Mouse (Mus musculus) thymus, adult 2 months (tissue): ENCODE results near the gene Snhg11. TPM values are rescaled to one million over a fixed set of nuclear protein-coding genes. Genes with fewer than 3 reads are reported as not detected.

Experiments
- DNase-seq: peaks from one replicate; pipeline ENCODE4 v3.0.0; 2021
- H3K27ac ChIP-seq: fragments of 200-500 bp; 2 replicates; pipeline ENCODE4 v1.5.1; 2012; ENCODE audit warnings: low read length, control low read depth; ENCODE audit not compliant: control insufficient read depth, insufficient read depth
- H3K27me3 ChIP-seq: fragments of 200-500 bp; 2 replicates; pipeline ENCODE4 v1.6.1; 2012; ENCODE audit warnings: mild to moderate bottlenecking, low read length, moderate library complexity, mixed read lengths; ENCODE audit not compliant: control insufficient read depth, insufficient read depth
- H3K36me3 ChIP-seq: fragments of 200-500 bp; 2 replicates; pipeline ENCODE4 v1.6.1; 2012; ENCODE audit warnings: mild to moderate bottlenecking, low read length, moderate library complexity; ENCODE audit not compliant: control insufficient read depth, insufficient read depth
- H3K4me1 ChIP-seq: fragments of 200-500 bp; replicated peaks from 2 replicates; pipeline ENCODE4 v1.6.1; 2012; ENCODE audit warnings: low read length; ENCODE audit not compliant: control insufficient read depth, insufficient read depth
- H3K4me3 ChIP-seq: fragments of 200-500 bp; 2 replicates; pipeline ENCODE4 v1.5.1; 2012; ENCODE audit warnings: mild to moderate bottlenecking, low read length, control low read depth, moderate library complexity; ENCODE audit not compliant: control insufficient read depth, insufficient read depth
- CTCF ChIP-seq: fragments of 200-500 bp; IDR thresholded peaks from 2 replicates; pipeline ENCODE4 v1.5.1; 2012; ENCODE audit warnings: mild to moderate bottlenecking, control low read depth, low read length, moderate library complexity, borderline replicate concordance; ENCODE audit not compliant: control insufficient read depth, poor library complexity, insufficient read depth; ENCODE audit errors: extremely low read depth
- POLR2A ChIP-seq: fragments of 200-500 bp; IDR thresholded peaks from 2 replicates; pipeline ENCODE4 v1.6.1; 2012; ENCODE audit warnings: mild to moderate bottlenecking, low read length, control low read depth, moderate library complexity; ENCODE audit not compliant: control insufficient read depth, poor library complexity, insufficient read depth; ENCODE audit errors: extremely low read depth
- WGBS: fragments of 180-500 bp; shearing (Covaris S2); methylation state at CpG from one replicate; pipeline ENCODE4 v1.1.7; 2018; 5-methylcytosine and 5-hydroxymethylcytosine counted together
- polyA plus RNA-seq: library from polyadenylated mRNA; depleted of rRNA; stranded (reverse); fragments of >200 nt; gene quantifications from 2 replicates; pipeline ENCODE4 v1.2.3, GENCODE M21; 2012

The Snhg11 gene
- polyA plus RNA-seq, 1 experiment, result 16.1 TPM

GRCm38 (mm10) chr2:158368313-158368712, 7.1 kb upstream of the Snhg11 start:
- no peaks in the 10 kb centered on the region for H3K4me1 ChIP-seq
- no peak for DNase-seq
- H3K36me3 ChIP-seq, result no peaks in the 10 kb centered on the region
- H3K27ac ChIP-seq, result no peak overlapping the region
- WGBS, result 95% methylated on average over 8 of the region's 8 CpGs
- no peak for TF ChIP-seq POLR2A
- no peak for TF ChIP-seq CTCF
- no peak overlapping the region for H3K4me3 ChIP-seq
- no peaks in the 10 kb centered on the region for H3K27me3 ChIP-seq

DNA sequence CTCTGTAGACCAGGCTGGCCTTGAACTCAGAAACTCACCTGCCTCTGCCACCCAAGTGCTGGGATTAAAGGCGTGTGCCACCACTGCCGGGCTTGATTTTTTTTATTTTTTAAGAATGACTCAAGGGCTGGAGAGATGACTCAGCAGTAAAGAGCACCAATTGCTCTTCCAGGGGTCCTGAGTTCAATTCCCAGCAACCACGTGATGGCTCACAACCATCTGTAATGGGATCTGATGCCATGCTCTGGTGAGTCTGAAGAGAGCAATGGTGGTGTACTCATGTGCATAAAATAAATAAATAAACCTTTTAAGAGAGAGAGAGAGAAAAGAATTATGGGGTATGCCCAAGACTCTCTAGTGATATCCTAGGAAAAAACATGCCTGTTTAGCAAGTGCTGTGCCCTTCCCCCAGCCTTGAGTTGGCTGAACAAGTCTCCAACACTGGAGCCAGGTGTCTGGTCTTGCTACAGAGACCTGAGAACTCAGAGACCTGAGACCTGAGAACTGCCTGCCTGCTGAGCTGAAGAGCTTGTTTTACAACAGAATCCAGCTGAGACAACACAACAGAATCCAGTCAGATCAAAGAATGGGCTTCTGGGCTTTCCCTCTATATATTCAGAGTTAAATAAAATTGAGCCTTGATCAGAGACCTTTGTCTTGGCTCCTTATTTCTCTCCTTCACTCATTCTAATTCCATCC, 5.8 kb upstream of the Snhg11 start:
- no peaks in the 10 kb centered on the region for H3K4me1 ChIP-seq

GRCm38 (mm10) chr2:158370173-158370550, 5.3 kb upstream of the Snhg11 start:
- no peaks in the 10 kb centered on the region for H3K27me3 ChIP-seq
- no peaks in the 10 kb centered on the region for H3K36me3 ChIP-seq
- TF ChIP-seq CTCF, result no peak
- no peak for TF ChIP-seq POLR2A
- WGBS, result 86% methylated on average over 5 of the region's 5 CpGs
- no peak for DNase-seq
- no peak overlapping the region for H3K27ac ChIP-seq
- no peak overlapping the region for H3K4me3 ChIP-seq
- H3K4me1 ChIP-seq, result no peaks in the 10 kb centered on the region

More for the DNA sequence above, 5.8 kb upstream of the Snhg11 start:
- Histone ChIP-seq H3K27ac (no peak overlapping the region), H3K36me3 (no peaks in the 10 kb centered on the region), H3K4me3 (no peak overlapping the region), H3K27me3 (no peaks in the 10 kb centered on the region)
- DNase-seq, result no peak
- TF ChIP-seq CTCF (no peak), POLR2A (no peak)
- WGBS, result 90% methylated on average over 3 of the region's 3 CpGs

GRCm38 (mm10) chr2:158373061-158373460, 2.4 kb upstream of the Snhg11 start:
- H3K27ac ChIP-seq, result no peak overlapping the region
- DNase-seq, result no peak
- 86% methylated on average over 5 of the region's 5 CpGs for WGBS
- H3K4me1 ChIP-seq, result no peaks in the 10 kb centered on the region
- no peak overlapping the region for H3K4me3 ChIP-seq
- H3K36me3 ChIP-seq, result no peaks in the 10 kb centered on the region
- TF ChIP-seq CTCF (no peak), POLR2A (no peak)
- peaks cover 4% of the 10 kb centered on the region for H3K27me3 ChIP-seq

- no peak overlapping the region for H3K4me3 ChIP-seq
- H3K27me3 ChIP-seq, result peaks cover 4% of the 10 kb centered on the region
- H3K36me3 ChIP-seq, result no peaks in the 10 kb centered on the region
- H3K27ac ChIP-seq, result no peak overlapping the region
- H3K4me1 ChIP-seq, result no peaks in the 10 kb centered on the region
- no peak for DNase-seq
- WGBS, result 86% methylated on average over 7 of the region's 7 CpGs
- TF ChIP-seq POLR2A, result no peak
- TF ChIP-seq CTCF, result no peak
These were observed 1.9 kb upstream of the Snhg11 start for GRCm38 (mm10) chr2:158373516-158373915.

DNA sequence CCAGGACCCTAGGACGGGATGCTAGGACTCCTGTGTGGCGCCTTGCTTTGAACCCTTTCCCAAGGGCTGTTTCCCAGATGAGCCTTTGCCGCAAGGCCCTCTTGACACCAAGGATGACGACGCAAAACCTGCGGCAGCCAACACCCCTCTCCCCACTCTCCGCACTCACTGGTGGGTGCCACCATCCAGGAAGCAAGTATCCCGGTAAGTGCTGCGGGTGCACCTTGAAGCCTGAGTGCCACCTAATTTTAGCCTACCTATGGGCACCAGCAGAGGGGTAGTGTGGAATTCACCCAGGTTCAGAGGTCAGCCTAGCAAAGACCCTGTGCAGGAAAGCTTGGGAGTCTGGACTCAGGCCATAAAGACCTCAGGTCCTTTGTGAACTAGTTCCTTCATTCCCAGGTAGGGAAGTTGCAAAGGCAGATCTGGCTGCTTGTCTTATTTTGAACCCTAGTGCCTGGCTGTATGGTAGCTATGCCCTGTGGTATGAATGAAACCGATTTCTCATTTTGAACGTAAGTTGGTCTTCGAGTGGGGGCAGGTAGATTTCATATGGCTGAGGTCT, 767 bp downstream of the Snhg11 start:
- no peak for DNase-seq
- H3K27me3 ChIP-seq, result peaks cover 4% of the 10 kb centered on the region
- TF ChIP-seq POLR2A, result no peak
- TF ChIP-seq CTCF, result no peak
- WGBS, result 45% methylated on average over 12 of the region's 12 CpGs
- no peaks in the 10 kb centered on the region for H3K4me1 ChIP-seq
- H3K36me3 ChIP-seq, result no peaks in the 10 kb centered on the region
- H3K4me3 ChIP-seq, result no peak overlapping the region
- no peak overlapping the region for H3K27ac ChIP-seq
